Comparison of ENCODE assay signal across 8 mouse cellular contexts in genomic region chr4:149977801-149978544, GRCm38 (mm10). TPM values are rescaled to one million over a fixed set of nuclear protein-coding genes. Genes with fewer than 3 reads are reported as not detected.
DNase-seq lines count a peak whose midpoint lies in the region; ATAC-seq and TF ChIP-seq lines count a peak whose summit lies in the region.

No protein-coding gene starts in this region.

- WGBS in kidney, embryonic 16.5 days: 37% methylated on average over 17 of the region's 17 CpGs
- WGBS in limb, embryonic 14.5 days: 52% methylated on average over 17 of the region's 17 CpGs

- no peak overlapping the region for H3K4me3 ChIP-seq in kidney, embryonic 16.5 days (ENCODE audit: low read length)
- no peak overlapping the region for H3K4me3 ChIP-seq in embryonic fibroblast, embryonic 13.5 days (ENCODE audit: insufficient read depth, low read length)
- no peak overlapping the region for H3K4me3 ChIP-seq in limb, embryonic 14.5 days (replicated peaks; ENCODE audit: low read length)

- H3K4me2 ChIP-seq in kidney, embryonic 16.5 days (replicated peaks; ENCODE audit: low read depth, low read length): no peak overlapping the region
- H3K4me2 ChIP-seq in limb, embryonic 14.5 days (replicated peaks; ENCODE audit: low read depth, low read length, severe bottlenecking): no peak overlapping the region

- no peak for TF ChIP-seq CTCF in embryonic fibroblast, embryonic 13.5 days (IDR thresholded peaks at IDR 0.05; ENCODE audit: borderline replicate concordance, insufficient read depth, low read length)

- peaks cover 15% of the 10 kb centered on the region; the same call in 1 of the 2 replicates for H3K36me3 ChIP-seq in kidney, embryonic 16.5 days (ENCODE audit: insufficient read depth, low read length)
- H3K36me3 ChIP-seq in limb, embryonic 14.5 days (ENCODE audit: control insufficient read depth, insufficient read depth, low read length): peaks cover 16% of the 10 kb centered on the region; the same call in 1 of the 2 replicates

- peak overlapping the region; percentile 58 for H3K27ac ChIP-seq in kidney, embryonic 16.5 days (ENCODE audit: low read length)
- H3K27ac ChIP-seq in embryonic fibroblast, embryonic 13.5 days (ENCODE audit: insufficient read depth, low read length): peak overlapping the region; percentile 48
- H3K27ac ChIP-seq in limb, embryonic 14.5 days (replicated peaks; ENCODE audit: low read depth, low read length): 0 out of 2 replicates have a peak overlapping the region, but pooled peaks have one; percentile 26

- peak; percentile 61 for ATAC-seq in kidney, embryonic 16.5 days (ENCODE audit: low FRiP score, low TSS enrichment)
- ATAC-seq in limb, embryonic 14.5 days (ENCODE audit: low FRiP score, low read depth): 0 out of 2 replicates have a peak, but pooled peaks have one; percentile 24

- TF ChIP-seq POLR2A in embryonic fibroblast, embryonic 13.5 days (IDR thresholded peaks at IDR 0.05; ENCODE audit: low read depth, low read length): no peak
- no peak for TF ChIP-seq POLR2A in limb, embryonic 14.5 days (IDR thresholded peaks at IDR 0.05; ENCODE audit: borderline replicate concordance, extremely low read depth, insufficient read depth, insufficient read length)

- H3K4me1 ChIP-seq in kidney, embryonic 16.5 days (ENCODE audit: insufficient read depth, low read length): peaks cover 18% of the 10 kb centered on the region
- H3K4me1 ChIP-seq in embryonic fibroblast, embryonic 13.5 days (ENCODE audit: control insufficient read depth, insufficient read depth, low read length): peaks cover 35% of the 10 kb centered on the region
- H3K4me1 ChIP-seq in limb, embryonic 14.5 days (ENCODE audit: control insufficient read depth, insufficient read depth, low read length): peaks cover 13% of the 10 kb centered on the region

- no peaks in the 10 kb centered on the region for H3K9me3 ChIP-seq in kidney, embryonic 16.5 days (ENCODE audit: low read length)
- H3K9me3 ChIP-seq in limb, embryonic 14.5 days (ENCODE audit: control insufficient read depth, low read length): no peaks in the 10 kb centered on the region

- DNase-seq in kidney, adult 9 months: no peak
- peak; percentile 69 for DNase-seq in adrenal gland, adult 8-10 months
- DNase-seq in limb, embryonic 14.5 days (ENCODE audit: low spot score): peak; percentile 80
- DNase-seq in cerebellum, postnatal 14 days: no peak
- DNase-seq in frontal cortex, postnatal 10 days (ENCODE audit: low spot score in 2 of 2): no peak
- DNase-seq in lung, postnatal 4 days: no peak

- peak overlapping the region; percentile 19; the same call in 1 of the 2 replicates for H3K9ac ChIP-seq in kidney, embryonic 16.5 days (replicated peaks; ENCODE audit: low read length)
- H3K9ac ChIP-seq in limb, embryonic 14.5 days (ENCODE audit: low read depth, low read length, severe bottlenecking): peak overlapping the region; percentile 25; the same call in 1 of the 2 replicates

- no peaks in the 10 kb centered on the region for H3K27me3 ChIP-seq in kidney, embryonic 16.5 days (ENCODE audit: insufficient read depth, low read length)
- H3K27me3 ChIP-seq in limb, embryonic 14.5 days (ENCODE audit: control insufficient read depth, insufficient read depth, low read length): no peaks in the 10 kb centered on the region

RNA-seq across cellular contexts. Expression of gene Spsb1, which starts 23.1 kb away (rescaled TPM):
- polyA plus RNA-seq in kidney, embryonic 16.5 days (2015; fragmentation: Nextera tagmentation; extraction: Ambion mirVana): 10.9 and 14.2 TPM in 2 replicates
- 10 to 100 TPM; 17.0 to 29.8 (median 23.9) TPM for total RNA-seq in adrenal gland, adult 8-10 months (2022)
- polyA plus RNA-seq in embryonic fibroblast, embryonic 13.5 days (2011; ENCODE audit: insufficient read length, low read depth, missing spikeins): 36.4 and 40.9 TPM in 2 replicates
- polyA plus RNA-seq in limb, embryonic 14.5 days (2012; rRNA removed): 19.4 and 21.9 TPM in 2 replicates
- 18.0 and 18.8 TPM in 2 replicates for polyA plus RNA-seq in limb, embryonic 14.5 days (2014; fragmentation: Nextera tagmentation; extraction: Ambion mirVana)

RNA-seq across cellular contexts. Expression of gene H6pd, which starts 30.9 kb away (rescaled TPM):
- polyA plus RNA-seq in kidney, embryonic 16.5 days (2015; fragmentation: Nextera tagmentation; extraction: Ambion mirVana): 22.8 and 24.7 TPM in 2 replicates
- 100 to 1,000 TPM; 122 to 173 (median 155) TPM for total RNA-seq in adrenal gland, adult 8-10 months (2022)
- 59.2 and 64.8 TPM in 2 replicates for polyA plus RNA-seq in embryonic fibroblast, embryonic 13.5 days (2011; ENCODE audit: insufficient read length, low read depth, missing spikeins)
- polyA plus RNA-seq in limb, embryonic 14.5 days (2012; rRNA removed): 22.6 and 30.1 TPM in 2 replicates
- 13.3 and 15.7 TPM in 2 replicates for polyA plus RNA-seq in limb, embryonic 14.5 days (2014; fragmentation: Nextera tagmentation; extraction: Ambion mirVana)

Comparison
In these comparisons a context has a peak if more than half of its experiments do, and no peak if none do; other contexts are left out.
1. DNase-seq: peak in adrenal gland, adult 8-10 months (single experiment) and limb, embryonic 14.5 days (single experiment); none in kidney, adult 9 months (single experiment), cerebellum, postnatal 14 days (0 of 2), frontal cortex, postnatal 10 days (0 of 2) and lung, postnatal 4 days (0 of 2).
2. Peak in every context shown above with its lines, with median percentiles within 50 percentile points of each other: H3K27ac ChIP-seq.